Mouse (Mus musculus) MEL (cell line): ENCODE results near the gene Galnt3. TPM values are rescaled to one million over a fixed set of nuclear protein-coding genes. Genes with fewer than 3 reads are reported as not detected.

Source experiments
- DNase-seq: peaks from one replicate; pipeline ENCODE4 v3.0.0; 2011; ENCODE audit warnings: low read depth, low spot score
- H3K27ac ChIP-seq: 2 replicates; pipeline ENCODE4 v1.5.1; 2012; ENCODE audit warnings: low read depth, mild to moderate bottlenecking, control low read depth, low read length, moderate library complexity; ENCODE audit not compliant: control insufficient read depth
- H3K27me3 ChIP-seq, 2 experiments: fragments of 150-350 bp in 1 of 2; sonication (generic) in 1 of 2; 2 replicates each; pipeline ENCODE4 v1.6.1; 2012; ENCODE audit warnings: low read length in 2 of 2, mild to moderate bottlenecking in 2 of 2, improper control_type of control experiment in 1 of 2, moderate library complexity in 1 of 2; ENCODE audit not compliant: insufficient read depth in 2 of 2, control insufficient read depth in 1 of 2
- H3K36me3 ChIP-seq, 2 experiments: 2 replicates each; pipeline ENCODE4 v1.6.1; 2012 to 2014; ENCODE audit warnings: low read length in 2 of 2, improper control_type of control experiment in 1 of 2, inconsistent platforms in 1 of 2, mild to moderate bottlenecking in 1 of 2; ENCODE audit not compliant: insufficient read depth in 2 of 2, control insufficient read depth in 1 of 2
- H3K4me1 ChIP-seq, 2 experiments: fragments of 150-350 bp in 1 of 2; sonication (generic) in 1 of 2; 2 replicates each; pipeline ENCODE4 v1.6.1; 2012; ENCODE audit warnings: low read length in 2 of 2, improper control_type of control experiment in 1 of 2, mild to moderate bottlenecking in 1 of 2; ENCODE audit not compliant: insufficient read depth in 2 of 2, control insufficient read depth in 1 of 2
- H3K4me3 ChIP-seq, 2 experiments: fragments of 150-350 bp in 1 of 2; sonication (generic) in 1 of 2; 2 replicates each; pipeline ENCODE4 v1.5.1; 2012; ENCODE audit warnings: low read depth in 2 of 2, low read length in 2 of 2, mild to moderate bottlenecking in 2 of 2, moderate library complexity in 2 of 2, control low read depth in 1 of 2, improper control_type of control experiment in 1 of 2; ENCODE audit not compliant: control insufficient read depth in 1 of 2, insufficient read depth in 1 of 2
- H3K79me2 ChIP-seq: 2 replicates; pipeline ENCODE4 v1.6.1; 2012; ENCODE audit warnings: mild to moderate bottlenecking, low read length, moderate library complexity; ENCODE audit not compliant: control insufficient read depth, poor library complexity, insufficient read depth
- H3K9ac ChIP-seq: 2 replicates; pipeline ENCODE4 v1.6.1; 2012; ENCODE audit warnings: low read depth, mild to moderate bottlenecking, control low read depth, low read length, moderate library complexity; ENCODE audit not compliant: control insufficient read depth, poor library complexity, severe bottlenecking
- H3K9me3 ChIP-seq: fragments of 150-350 bp; sonication (generic); replicated peaks from 2 replicates; pipeline ENCODE4 v1.6.1; 2012; ENCODE audit warnings: mild to moderate bottlenecking, low read length, improper control_type of control experiment, moderate library complexity; ENCODE audit not compliant: insufficient read depth
- BHLHE40 ChIP-seq: IDR thresholded peaks from 2 replicates; pipeline ENCODE4 v1.6.1; 2012; ENCODE audit warnings: low read depth, mild to moderate bottlenecking, inconsistent platforms, low read length, improper control_type of control experiment, borderline replicate concordance
- CHD2 ChIP-seq: IDR thresholded peaks from 2 replicates; pipeline ENCODE4 v1.6.1; 2011; ENCODE audit warnings: low read length, improper control_type of control experiment
- E2F4 ChIP-seq: IDR thresholded peaks from 2 replicates; pipeline ENCODE4 v1.6.1; 2011; ENCODE audit warnings: low read depth, low read length, improper control_type of control experiment, borderline replicate concordance
- EP300 ChIP-seq, 2 experiments: IDR thresholded peaks; 2 replicates each; pipeline ENCODE4 v1.6.1; 2011; ENCODE audit warnings: improper control_type of control experiment in 2 of 2, low read length in 2 of 2, low read depth in 1 of 2, mild to moderate bottlenecking in 1 of 2
- ETS1 ChIP-seq: IDR thresholded peaks from 2 replicates; pipeline ENCODE4 v1.6.1; 2012; ENCODE audit warnings: low read depth, mild to moderate bottlenecking, inconsistent platforms, low read length, improper control_type of control experiment, moderate library complexity
- GABPA ChIP-seq: IDR thresholded peaks from 2 replicates; pipeline ENCODE4 v1.6.1; 2012; ENCODE audit warnings: low read depth, mild to moderate bottlenecking, inconsistent platforms, low read length, improper control_type of control experiment, moderate library complexity
- KAT2A ChIP-seq: conservative IDR thresholded peaks from 2 replicates; pipeline ENCODE4 v1.6.1; 2012; ENCODE audit warnings: low read depth, low read length, improper control_type of control experiment, inconsistent platforms
- MEF2A ChIP-seq: IDR thresholded peaks from 2 replicates; pipeline ENCODE4 v1.6.1; 2014; ENCODE audit warnings: low read depth, mild to moderate bottlenecking, inconsistent platforms, low read length, improper control_type of control experiment; ENCODE audit not compliant: poor library complexity, insufficient replicate concordance, severe bottlenecking; ENCODE audit errors: extremely low read depth
- MXI1 ChIP-seq: IDR thresholded peaks from 2 replicates; pipeline ENCODE4 v1.6.1; 2011; ENCODE audit warnings: mild to moderate bottlenecking, low read depth, low read length, improper control_type of control experiment
- MYB ChIP-seq: IDR thresholded peaks from 2 replicates; pipeline ENCODE4 v1.6.1; 2011; ENCODE audit warnings: mild to moderate bottlenecking, low read depth, low read length, improper control_type of control experiment
- POLR2A ChIP-seq, 2 experiments: IDR thresholded peaks; 2 replicates each; pipeline ENCODE4 v1.6.1; 2011 to 2012; ENCODE audit warnings: low read length in 2 of 2, mild to moderate bottlenecking in 2 of 2, control low read depth in 1 of 2, improper control_type of control experiment in 1 of 2, low read depth in 1 of 2, moderate library complexity in 1 of 2; ENCODE audit not compliant: control insufficient read depth in 1 of 2, insufficient read depth in 1 of 2, poor library complexity in 1 of 2
- RCOR1 ChIP-seq: IDR thresholded peaks from 2 replicates; pipeline ENCODE4 v1.6.1; 2012; ENCODE audit warnings: low read depth, mild to moderate bottlenecking, inconsistent platforms, low read length, improper control_type of control experiment
- TAL1 ChIP-seq: IDR thresholded peaks from 2 replicates; pipeline ENCODE4 v1.6.1; 2012; ENCODE audit warnings: mild to moderate bottlenecking, inconsistent platforms, low read length, moderate library complexity, mixed read lengths
- UBTF ChIP-seq: IDR thresholded peaks from 2 replicates; pipeline ENCODE4 v1.6.1; 2012; ENCODE audit warnings: low read depth, mild to moderate bottlenecking, inconsistent platforms, low read length, improper control_type of control experiment, moderate library complexity, borderline replicate concordance; ENCODE audit not compliant: insufficient read depth
- USF2 ChIP-seq, 2 experiments: IDR thresholded peaks; 2 replicates each; pipeline ENCODE4 v1.6.1; 2011 to 2012; ENCODE audit warnings: improper control_type of control experiment in 2 of 2, low read length in 2 of 2, borderline replicate concordance in 1 of 2, inconsistent platforms in 1 of 2, low read depth in 1 of 2, mild to moderate bottlenecking in 1 of 2; ENCODE audit not compliant: insufficient read depth in 1 of 2
- ZC3H11A ChIP-seq: IDR thresholded peaks from 2 replicates; pipeline ENCODE4 v1.6.1; 2012; ENCODE audit warnings: low read depth, mild to moderate bottlenecking, inconsistent platforms, low read length, improper control_type of control experiment
- ZKSCAN1 ChIP-seq: IDR thresholded peaks from 2 replicates; pipeline ENCODE4 v1.6.1; 2012; ENCODE audit warnings: low read depth, mild to moderate bottlenecking, inconsistent platforms, low read length, improper control_type of control experiment, moderate library complexity
- ZMIZ1 ChIP-seq: IDR thresholded peaks from 2 replicates; pipeline ENCODE4 v1.6.1; 2012; ENCODE audit warnings: low read depth, mild to moderate bottlenecking, inconsistent platforms, low read length, improper control_type of control experiment, moderate library complexity
- ZNF384 ChIP-seq: IDR thresholded peaks from 2 replicates; pipeline ENCODE4 v1.6.1; 2012; ENCODE audit warnings: low read depth, mild to moderate bottlenecking, inconsistent platforms, low read length, improper control_type of control experiment
- polyA plus RNA-seq, 2 experiments: library from polyadenylated mRNA; stranded (reverse) in 1 of 2; unstranded in 1 of 2; fragments of >175 nt in 1 of 2; fragments of >200 nt in 1 of 2; gene quantifications; 2 replicates each; pipeline versions ENCODE4 v1.2.1 to v1.2.4; 2012; ENCODE audit warnings: low replicate concordance in 2 of 2, low read depth in 1 of 2; ENCODE audit not compliant: insufficient read length in 2 of 2, insufficient read depth in 1 of 2, missing spikeins in 1 of 2
- total RNA-seq: library from RNA; depleted of rRNA; stranded (reverse); fragments of 300-350 nt; gene quantifications from 2 replicates; pipeline ENCODE4 v1.2.3, GENCODE M21; 2012

Gene Galnt3
- total and polyA plus RNA-seq, 3 experiments = not detected

- no peak for DNase-seq
- Histone ChIP-seq H3K36me3 (no peaks in the 10 kb centered on the region), H3K27ac (no peak overlapping the region), H3K4me1 (no peaks in the 10 kb centered on the region), H3K9me3 (no peaks in the 10 kb centered on the region), H3K9ac (no peak overlapping the region), H3K4me3 (no peak overlapping the region), H3K27me3 (no peaks in the 10 kb centered on the region), H3K79me2 (no peaks in the 10 kb centered on the region)
- TF ChIP-seq POLR2A (IDR thresholded peaks at IDR 0.05; ENCODE audit: control insufficient read depth in 1 of 2, insufficient read depth in 1 of 2, low read depth in 1 of 2, low read length in 2 of 2, poor library complexity in 1 of 2) (no peak), ZMIZ1 (no peak), MXI1 (no peak), UBTF (no peak), CHD2 (no peak), MYB (no peak), GABPA (no peak), MEF2A (no peak), TAL1 (no peak), ZC3H11A (no peak)
Observed at GRCm38 (mm10) chr2:66140246-66140645, 15.5 kb upstream of the Galnt3 start.

- H3K9me3 ChIP-seq = no peaks in the 10 kb centered on the region
- H3K36me3 ChIP-seq = no peaks in the 10 kb centered on the region
- no peak overlapping the region for H3K9ac ChIP-seq
- no peak overlapping the region for H3K4me3 ChIP-seq
- no peak overlapping the region for H3K27ac ChIP-seq
- H3K27me3 ChIP-seq = no peaks in the 10 kb centered on the region
- no peaks in the 10 kb centered on the region for H3K79me2 ChIP-seq
- TF ChIP-seq POLR2A (IDR thresholded peaks at IDR 0.05; ENCODE audit: control insufficient read depth in 1 of 2, insufficient read depth in 1 of 2, low read depth in 1 of 2, low read length in 2 of 2, poor library complexity in 1 of 2) (no peak), USF2 (IDR thresholded peaks at IDR 0.05; ENCODE audit: borderline replicate concordance in 1 of 2, insufficient read depth in 1 of 2, low read depth in 1 of 2, low read length in 2 of 2) (no peak), TAL1 (no peak), ZNF384 (no peak), RCOR1 (no peak), KAT2A (no peak), EP300 (IDR thresholded peaks at IDR 0.05; ENCODE audit: low read depth in 1 of 2, low read length in 2 of 2) (no peak), ZKSCAN1 (no peak), ETS1 (no peak), E2F4 (no peak), BHLHE40 (no peak)
- no peaks in the 10 kb centered on the region for H3K4me1 ChIP-seq
- no peak for DNase-seq
Observed at GRCm38 (mm10) chr2:66131862-66132544, 7.2 kb upstream of the Galnt3 start.
